Comparison of ENCODE assay signal across 18 mouse cellular contexts in genomic region chr1:176832607-176833006, GRCm38 (mm10). TPM values are rescaled to one million over a fixed set of nuclear protein-coding genes. Genes with fewer than 3 reads are reported as not detected.
A peak's percentile ranks its signal among the peaks of the same experiment; 100 is the strongest.
DNase-seq lines count a peak whose midpoint lies in the region; ATAC-seq and TF ChIP-seq lines count a peak whose summit lies in the region.
"Had no signal": no experiment of that assay in that cellular context is flagged by ENCODE, and none has a peak within 500 bp of the region (broad histone marks: within the 10 kb centered on the region; RNA-seq: fewer than 3 reads in every experiment).

No protein-coding gene starts in this region.

- no peak for DNase-seq in liver, postnatal 0 days
- peak; percentile 56 for DNase-seq in CH12.LX (ENCODE audit: extremely low read depth)
- DNase-seq in hindbrain, embryonic 14.5 days (ENCODE audit: low spot score), result no peak
- no peak for DNase-seq in frontal cortex, postnatal 36 days (ENCODE audit: low spot score in 2 of 2)
- DNase-seq: cerebellum, postnatal 14 days; gastrocnemius, postnatal 25 days; layer of hippocampus, adult 9-11 months; right cerebral cortex, postnatal 4 days; thymus, adult 18-20 months had no signal

- WGBS in liver, embryonic 15.5 days (ENCODE audit: insufficient replicate concordance), result 21% methylated on average over 8 of the region's 8 CpGs
- 34% methylated on average over 8 of the region's 8 CpGs for WGBS in liver, postnatal 0 days (ENCODE audit: insufficient replicate concordance)
- 82% methylated on average over 8 of the region's 8 CpGs for WGBS in hindbrain, embryonic 14.5 days

- H3K4me2 ChIP-seq in liver, embryonic 15.5 days, result peak overlapping the region; percentile 23; the same call in 1 of the 2 replicates
- H3K4me2 ChIP-seq in liver, postnatal 0 days (ENCODE audit: low read depth, low read length), result no peak overlapping the region
- no peak overlapping the region for H3K4me2 ChIP-seq in CH12.LX (ENCODE audit: insufficient read depth, low read depth, poor library complexity, severe bottlenecking)
- no peak overlapping the region for H3K4me2 ChIP-seq in hindbrain, embryonic 14.5 days (replicated peaks)
- H3K4me2 ChIP-seq: hindbrain, embryonic 13.5 days; limb, embryonic 15.5 days had no signal

- no peaks in the 10 kb centered on the region for H3K36me3 ChIP-seq in liver, embryonic 15.5 days (replicated peaks)
- 0 out of 2 replicates have a peak, but pooled peaks cover 10% of the 10 kb centered on the region for H3K36me3 ChIP-seq in liver, postnatal 0 days (replicated peaks; ENCODE audit: insufficient read depth, low read length)
- H3K36me3 ChIP-seq in CH12.LX (replicated peaks in 1 of 2; ENCODE audit: control insufficient read depth in 1 of 2, insufficient read depth in 1 of 2, low read length in 1 of 2), result peaks cover 22 to 45% of the 10 kb centered on the region in 2 experiments
- H3K36me3 ChIP-seq in hindbrain, embryonic 14.5 days (replicated peaks; ENCODE audit: control insufficient read depth, insufficient read depth), result no peaks in the 10 kb centered on the region
- H3K36me3 ChIP-seq: embryonic facial prominence, embryonic 10.5 days had no signal

- no peak for TF ChIP-seq RAD21 in CH12.LX (IDR thresholded peaks at IDR 0.05; ENCODE audit: low read depth, low read length)

- ATAC-seq in liver, embryonic 15.5 days (ENCODE audit: insufficient read depth), result no peak
- no peak for ATAC-seq in liver, postnatal 0 days
- ATAC-seq in neutrophil, adult 5-6 weeks (ENCODE audit: extremely low read depth, insufficient number of reproducible peaks, low FRiP score, poor library complexity, severe bottlenecking), result 0 out of 2 replicates have a peak, but pooled peaks have one; percentile 39
- ATAC-seq in hindbrain, embryonic 14.5 days (ENCODE audit: low FRiP score), result no peak
- ATAC-seq: intestine, postnatal 0 days had no signal

- no peak for TF ChIP-seq CTCF in liver, postnatal 0 days (IDR thresholded peaks at IDR 0.05; ENCODE audit: low read depth)
- no peak for TF ChIP-seq CTCF in CH12.LX (conservative IDR thresholded peaks at IDR 0.05 in 1 of 2, IDR thresholded peaks at IDR 0.05 in 1 of 2; ENCODE audit: low read depth in 2 of 2, low read length in 2 of 2)
- no peak for TF ChIP-seq CTCF in embryonic fibroblast, embryonic 13.5 days (IDR thresholded peaks at IDR 0.05; ENCODE audit: borderline replicate concordance, insufficient read depth, low read length)

- H3K9me3 ChIP-seq in liver, embryonic 15.5 days (replicated peaks), result no peaks in the 10 kb centered on the region
- no peaks in the 10 kb centered on the region for H3K9me3 ChIP-seq in liver, postnatal 0 days (ENCODE audit: low read length)
- no peaks in the 10 kb centered on the region for H3K9me3 ChIP-seq in CH12.LX (replicated peaks; ENCODE audit: low read length)
- no peaks in the 10 kb centered on the region for H3K9me3 ChIP-seq in hindbrain, embryonic 14.5 days (ENCODE audit: control insufficient read depth, low read length)
- H3K9me3 ChIP-seq: embryonic facial prominence, embryonic 10.5 days; hindbrain, embryonic 13.5 days; limb, embryonic 15.5 days; midbrain, embryonic 10.5 days had no signal

- H3K4me1 ChIP-seq in liver, embryonic 15.5 days (replicated peaks), result peaks cover 26% of the 10 kb centered on the region
- peaks cover 8% of the 10 kb centered on the region for H3K4me1 ChIP-seq in liver, postnatal 0 days (ENCODE audit: insufficient read depth)
- H3K4me1 ChIP-seq in CH12.LX (ENCODE audit: control insufficient read depth in 1 of 2, insufficient read depth in 2 of 2), result peaks cover under 1 to 19% of the 10 kb centered on the region in 2 experiments; a peak in 2 of 4 replicates
- H3K4me1 ChIP-seq in embryonic fibroblast, embryonic 13.5 days (ENCODE audit: control insufficient read depth, insufficient read depth, low read length), result peaks cover 14% of the 10 kb centered on the region; the same call in 1 of the 2 replicates
- H3K4me1 ChIP-seq in hindbrain, embryonic 14.5 days (replicated peaks; ENCODE audit: control insufficient read depth, insufficient read depth, low read length), result peaks cover 5% of the 10 kb centered on the region; the same call in 1 of the 2 replicates

- H3K79me2 ChIP-seq in CH12.LX (replicated peaks; ENCODE audit: control insufficient read depth, extremely low read depth, insufficient read depth, poor library complexity, severe bottlenecking), result no peaks in the 10 kb centered on the region; the same call in 1 of the 2 replicates

- H3K4me3 ChIP-seq in liver, embryonic 15.5 days (replicated peaks), result no peak overlapping the region
- no peak overlapping the region for H3K4me3 ChIP-seq in liver, postnatal 0 days (ENCODE audit: low read depth, low read length)
- H3K4me3 ChIP-seq in CH12.LX (replicated peaks in 1 of 3; ENCODE audit: low read depth in 2 of 3, low read length in 2 of 3, poor library complexity in 1 of 3), result no peak overlapping the region
- H3K4me3 ChIP-seq in embryonic fibroblast, embryonic 13.5 days (ENCODE audit: insufficient read depth, low read length), result no peak overlapping the region
- H3K4me3 ChIP-seq in hindbrain, embryonic 14.5 days (replicated peaks; ENCODE audit: low read length), result no peak overlapping the region
- H3K4me3 ChIP-seq: embryonic facial prominence, embryonic 10.5 days; hindbrain, embryonic 13.5 days; limb, embryonic 15.5 days; midbrain, embryonic 10.5 days had no signal

- peaks cover 13% of the 10 kb centered on the region for H3K27me3 ChIP-seq in liver, embryonic 15.5 days
- no peaks in the 10 kb centered on the region for H3K27me3 ChIP-seq in liver, postnatal 0 days (ENCODE audit: insufficient read depth, low read length)
- H3K27me3 ChIP-seq in CH12.LX (replicated peaks), result no peaks in the 10 kb centered on the region
- 0 out of 2 replicates have a peak, but pooled peaks cover 6% of the 10 kb centered on the region for H3K27me3 ChIP-seq in hindbrain, embryonic 14.5 days (ENCODE audit: control insufficient read depth, insufficient read depth, low read length)
- H3K27me3 ChIP-seq: limb, embryonic 15.5 days had no signal

- no peak overlapping the region for H3K27ac ChIP-seq in liver, embryonic 15.5 days (replicated peaks)
- H3K27ac ChIP-seq in liver, postnatal 0 days (ENCODE audit: low read depth), result no peak overlapping the region
- H3K27ac ChIP-seq in CH12.LX (ENCODE audit: insufficient read depth, low read depth), result no peak overlapping the region
- peak overlapping the region; percentile 32 for H3K27ac ChIP-seq in embryonic fibroblast, embryonic 13.5 days (ENCODE audit: insufficient read depth, low read length)
- H3K27ac ChIP-seq in hindbrain, embryonic 14.5 days, result no peak overlapping the region
- H3K27ac ChIP-seq: embryonic facial prominence, embryonic 10.5 days; hindbrain, embryonic 13.5 days; kidney, postnatal 0 days; limb, embryonic 15.5 days; midbrain, embryonic 10.5 days had no signal

- no peak for TF ChIP-seq EP300 in liver, postnatal 0 days (IDR thresholded peaks at IDR 0.05; ENCODE audit: low read depth)
- TF ChIP-seq EP300 in CH12.LX (IDR thresholded peaks at IDR 0.05; ENCODE audit: low read length), result peak; percentile 76

- no peak for TF ChIP-seq POLR2A in CH12.LX (IDR thresholded peaks at IDR 0.05; ENCODE audit: low read depth, low read length)
- no peak for TF ChIP-seq POLR2A in embryonic fibroblast, embryonic 13.5 days (IDR thresholded peaks at IDR 0.05; ENCODE audit: low read depth, low read length)

- dilution Hi-C loops in CH12.LX (cut with MboI; ENCODE audit: extremely low pct_ligation_motif_present, extremely low pct_unique_long_range_greater_than_20kb, low sequenced_read_pairs), result no loop called here

- in situ Hi-C loops in CH12.LX (cut with MboI; ENCODE audit: low pct_ligation_motif_present, low pct_unique_long_range_greater_than_20kb, low sequenced_read_pairs), result no loop called here

- no peak overlapping the region for H3K9ac ChIP-seq in liver, embryonic 15.5 days
- H3K9ac ChIP-seq in liver, postnatal 0 days (replicated peaks), result no peak overlapping the region
- no peak overlapping the region for H3K9ac ChIP-seq in CH12.LX (ENCODE audit: insufficient read depth, low read depth)
- no peak overlapping the region for H3K9ac ChIP-seq in hindbrain, embryonic 14.5 days
- H3K9ac ChIP-seq: hindbrain, embryonic 13.5 days; limb, embryonic 15.5 days had no signal

TF ChIP-seq in CH12.LX, 34 proteins besides CTCF, POLR2A, EP300 and RAD21:
- no peak for TF ChIP-seq USF1 (IDR thresholded peaks at IDR 0.05; ENCODE audit: low read depth, low read length)
- peak; percentile 64 for TF ChIP-seq BHLHE40 (IDR thresholded peaks at IDR 0.05; ENCODE audit: low read depth, low read length)
- peak; percentile 81 for TF ChIP-seq IRF4 (IDR thresholded peaks at IDR 0.05; ENCODE audit: low read depth, low read length)
- TF ChIP-seq MEF2A (IDR thresholded peaks at IDR 0.05; ENCODE audit: borderline replicate concordance, low read depth, low read length), result 0 out of 2 replicates have a peak, but pooled peaks have one; percentile 27
- TF ChIP-seq JUN (IDR thresholded peaks at IDR 0.05; ENCODE audit: insufficient read depth, low read depth, low read length), result peak; percentile 58
- TF ChIP-seq ZMIZ1 (IDR thresholded peaks at IDR 0.05; ENCODE audit: low read depth, low read length), result no peak
- TF ChIP-seq JUND (conservative IDR thresholded peaks at IDR 0.05; ENCODE audit: low read depth, low read length), result peak; percentile 52; the same call in 1 of the 2 replicates
- TF ChIP-seq ETS1 (conservative IDR thresholded peaks at IDR 0.05; ENCODE audit: low read depth, low read length), result peak; percentile 56

RNA-seq across cellular contexts. Expression of gene Sdccag8, which starts 18.1 kb away (rescaled TPM):
- 4.4 and 5.0 TPM in 2 replicates for polyA plus RNA-seq in liver, embryonic 15.5 days (2015; fragmentation: Nextera tagmentation; extraction: Ambion mirVana)
- polyA plus RNA-seq in liver, postnatal 0 days (2015; fragmentation: Nextera tagmentation; extraction: Ambion mirVana), result 4.2 and 4.5 TPM in 2 replicates
- total RNA-seq in CH12.LX (2012; rRNA removed) (16.7 and 18.7 TPM in 2 replicates), CH12.LX (2014; rRNA removed) (10.9 and 15.0 TPM in 2 replicates)
- polyA plus RNA-seq in CH12.LX (2012; ENCODE audit: insufficient read length, low read depth), result 10.7 and 11.2 TPM in 2 replicates
- 14.0 and 14.3 TPM in 2 replicates for polyA plus RNA-seq in embryonic fibroblast, embryonic 13.5 days (2011; ENCODE audit: insufficient read length, low read depth, missing spikeins)
- 49.2 and 54.5 TPM in 2 replicates for total RNA-seq in neutrophil, adult 5-6 weeks (2017)
- polyA plus RNA-seq in hindbrain, embryonic 14.5 days (2014; fragmentation: Nextera tagmentation; extraction: Ambion mirVana), result 22.5 and 25.2 TPM in 2 replicates

RNA-seq across cellular contexts. Expression of gene Cep170, which starts 18.7 kb away (rescaled TPM):
- 4.8 and 7.3 TPM in 2 replicates for polyA plus RNA-seq in liver, embryonic 15.5 days (2015; fragmentation: Nextera tagmentation; extraction: Ambion mirVana)
- polyA plus RNA-seq in liver, postnatal 0 days (2015; fragmentation: Nextera tagmentation; extraction: Ambion mirVana), result 2.6 and 4.4 TPM in 2 replicates
- total RNA-seq in CH12.LX (2012; rRNA removed), result 16.1 and 16.5 TPM in 2 replicates
- 15.3 and 16.6 TPM in 2 replicates for total RNA-seq in CH12.LX (2014; rRNA removed)
- polyA plus RNA-seq in CH12.LX (2012; ENCODE audit: insufficient read length, low read depth), result 12.4 and 14.8 TPM in 2 replicates
- polyA plus RNA-seq in embryonic fibroblast, embryonic 13.5 days (2011; ENCODE audit: insufficient read length, low read depth, missing spikeins), result 117 and 137 TPM in 2 replicates
- total RNA-seq in neutrophil, adult 5-6 weeks (2017), result 97.6 and 113 TPM in 2 replicates
- polyA plus RNA-seq in hindbrain, embryonic 14.5 days (2014; fragmentation: Nextera tagmentation; extraction: Ambion mirVana), result 135 and 136 TPM in 2 replicates
